Mouse (Mus musculus): ENCODE measurements around the gene Atp1b2. TPM values are rescaled to one million over a fixed set of nuclear protein-coding genes. Genes with fewer than 3 reads are reported as not detected.

The Atp1b2 gene
- polyA plus RNA-seq (2012; rRNA removed; ENCODE audit: low replicate concordance): 28.5 and 39.7 TPM in 2 replicates

GRCm38 (mm10) chr11:69605726-69606490 lies at the start of gene Atp1b2:
Gene Atp1b2, minus strand, starts transcription at chr11:69605942.

GRCm38 (mm10) chr11:69632284-69633089 lies 26.7 kb upstream of the Atp1b2 start, which contains the start of gene Fxr2:
Gene Fxr2, plus strand, starts transcription at chr11:69632990.

GRCm38 (mm10) chr11:69621571-69622268 lies 16.0 kb upstream of the Atp1b2 start, which contains the start of gene Sat2:
Gene Sat2, plus strand, starts transcription at chr11:69622024.

GRCm38 (mm10) chr11:69617805-69618204 lies 12.1 kb upstream of the Atp1b2 start, which contains the start of gene Shbg:
Gene Shbg, minus strand, starts transcription at chr11:69617905.

GRCm38 (mm10) chr11:69580091-69580514 lies 25.6 kb downstream of the Atp1b2 start, which contains the start of the genes Wrap53 and Trp53:
Gene Wrap53, minus strand, starts transcription at chr11:69580255.
Gene Trp53, plus strand, starts transcription at chr11:69580359.

GRCm38 (mm10) chr11:69559851-69560765 lies 45.6 kb downstream of the Atp1b2 start, which contains the start of gene Efnb3:
Gene Efnb3, minus strand, starts transcription at chr11:69560205.

Other genes with a start within 250 kb of the Atp1b2 start
- gene Chd3, start 236.5 kb downstream of the Atp1b2 start, polyA plus RNA-seq (2012; rRNA removed; ENCODE audit: low replicate concordance): 45.5 and 209 TPM in 2 replicates
- gene Naa38, start 210.5 kb downstream of the Atp1b2 start, polyA plus RNA-seq (2012; rRNA removed; ENCODE audit: low replicate concordance): 180 and 191 TPM in 2 replicates
- 30.0 and 32.3 TPM in 2 replicates for gene Cyb5d1, start 210.3 kb downstream of the Atp1b2 start, polyA plus RNA-seq (2012; rRNA removed; ENCODE audit: low replicate concordance)
- 50.9 and 97.6 TPM in 2 replicates for gene Tmem88, start 207.7 kb downstream of the Atp1b2 start, polyA plus RNA-seq (2012; rRNA removed; ENCODE audit: low replicate concordance)
- gene Kdm6b, start 192.3 kb downstream of the Atp1b2 start, polyA plus RNA-seq (2012; rRNA removed; ENCODE audit: low replicate concordance): 8.0 and 17.4 TPM in 2 replicates
- gene Dnah2, start 56.8 kb downstream of the Atp1b2 start, polyA plus RNA-seq (2012; rRNA removed; ENCODE audit: low replicate concordance): 0.29 and 1.4 TPM in 2 replicates
- gene Efnb3, start 45.7 kb downstream of the Atp1b2 start, polyA plus RNA-seq (2012; rRNA removed; ENCODE audit: low replicate concordance): 0.49 and 29.6 TPM in 2 replicates
- 15.8 and 19.8 TPM in 2 replicates for gene Wrap53, start 25.7 kb downstream of the Atp1b2 start, polyA plus RNA-seq (2012; rRNA removed; ENCODE audit: low replicate concordance)
- 68.6 and 188 TPM in 2 replicates for gene Trp53, start 25.6 kb downstream of the Atp1b2 start, polyA plus RNA-seq (2012; rRNA removed; ENCODE audit: low replicate concordance)
- gene Shbg, start 12.0 kb upstream of the Atp1b2 start, polyA plus RNA-seq (2012; rRNA removed; ENCODE audit: low replicate concordance): not detected in 2 replicates
- gene Sat2, start 16.1 kb upstream of the Atp1b2 start, polyA plus RNA-seq (2012; rRNA removed; ENCODE audit: low replicate concordance): 10.9 and 12.6 TPM in 2 replicates
- gene Fxr2, start 27.0 kb upstream of the Atp1b2 start, polyA plus RNA-seq (2012; rRNA removed; ENCODE audit: low replicate concordance): 58.6 and 88.5 TPM in 2 replicates
- 0.15 and 0.24 TPM in 2 replicates for gene Sox15, start 49.4 kb upstream of the Atp1b2 start, polyA plus RNA-seq (2012; rRNA removed; ENCODE audit: low replicate concordance)
- gene Mpdu1, start 56.7 kb upstream of the Atp1b2 start, polyA plus RNA-seq (2012; rRNA removed; ENCODE audit: low replicate concordance): 144 and 237 TPM in 2 replicates
- gene Cd68, start 60.2 kb upstream of the Atp1b2 start, polyA plus RNA-seq (2012; rRNA removed; ENCODE audit: low replicate concordance): 56.3 and 61.7 TPM in 2 replicates
- gene Eif4a1, start 66.5 kb upstream of the Atp1b2 start, polyA plus RNA-seq (2012; rRNA removed; ENCODE audit: low replicate concordance): 319 and 587 TPM in 2 replicates
- gene Senp3, start 76.1 kb upstream of the Atp1b2 start, polyA plus RNA-seq (2012; rRNA removed; ENCODE audit: low replicate concordance): 85.1 and 101 TPM in 2 replicates
- 6.3 and 13.6 TPM in 2 replicates for gene Tnfsf13, start 79.8 kb upstream of the Atp1b2 start, polyA plus RNA-seq (2012; rRNA removed; ENCODE audit: low replicate concordance)
- gene Tnfsf12, start 89.9 kb upstream of the Atp1b2 start, polyA plus RNA-seq (2012; rRNA removed; ENCODE audit: low replicate concordance): 46.0 and 77.8 TPM in 2 replicates
- 9.8 and 12.9 TPM in 2 replicates for gene Tnfsfm13, start 90.2 kb upstream of the Atp1b2 start, polyA plus RNA-seq (2012; rRNA removed; ENCODE audit: low replicate concordance)
- 15.1 and 47.7 TPM in 2 replicates for gene Polr2a, start 152.7 kb upstream of the Atp1b2 start, polyA plus RNA-seq (2012; rRNA removed; ENCODE audit: low replicate concordance)
- 0.10 and 0.21 TPM in 2 replicates for gene Slc35g3, start 156.0 kb upstream of the Atp1b2 start, polyA plus RNA-seq (2012; rRNA removed; ENCODE audit: low replicate concordance)
- 44.2 and 58.0 TPM in 2 replicates for gene Zbtb4, start 160.0 kb upstream of the Atp1b2 start, polyA plus RNA-seq (2012; rRNA removed; ENCODE audit: low replicate concordance)
- 15.3 and 30.1 TPM in 2 replicates for gene Chrnb1, start 190.0 kb upstream of the Atp1b2 start, polyA plus RNA-seq (2012; rRNA removed; ENCODE audit: low replicate concordance)
- 9.8 and 16.7 TPM in 2 replicates for gene Fgf11, start 195.9 kb upstream of the Atp1b2 start, polyA plus RNA-seq (2012; rRNA removed; ENCODE audit: low replicate concordance)
- gene Tmem102, start 199.7 kb upstream of the Atp1b2 start, polyA plus RNA-seq (2012; rRNA removed; ENCODE audit: low replicate concordance): 0.16 and 7.0 TPM in 2 replicates
- gene Gm39566, start 209.4 kb upstream of the Atp1b2 start, polyA plus RNA-seq (2012; rRNA removed; ENCODE audit: low replicate concordance): not detected in 2 replicates
- not detected in 2 replicates for gene Spem2, start 212.5 kb upstream of the Atp1b2 start, polyA plus RNA-seq (2012; rRNA removed; ENCODE audit: low replicate concordance)
- 0.31 TPM in 1 of 2 replicates, not detected in the other for gene Spem1, start 216.2 kb upstream of the Atp1b2 start, polyA plus RNA-seq (2012; rRNA removed; ENCODE audit: low replicate concordance)
- gene Nlgn2, start 231.8 kb upstream of the Atp1b2 start, polyA plus RNA-seq (2012; rRNA removed; ENCODE audit: low replicate concordance): 21.2 and 76.1 TPM in 2 replicates
- 256 and 336 TPM in 2 replicates for gene Tmem256, start 232.6 kb upstream of the Atp1b2 start, polyA plus RNA-seq (2012; rRNA removed; ENCODE audit: low replicate concordance)
- 134 and 164 TPM in 2 replicates for gene Plscr3, start 240.4 kb upstream of the Atp1b2 start, polyA plus RNA-seq (2012; rRNA removed; ENCODE audit: low replicate concordance)

Measured in subcutaneous adipose tissue, adult 2 months (tissue).